Mouse (Mus musculus): ENCODE results near the gene Vav1.

Vav1 gene

DNA sequence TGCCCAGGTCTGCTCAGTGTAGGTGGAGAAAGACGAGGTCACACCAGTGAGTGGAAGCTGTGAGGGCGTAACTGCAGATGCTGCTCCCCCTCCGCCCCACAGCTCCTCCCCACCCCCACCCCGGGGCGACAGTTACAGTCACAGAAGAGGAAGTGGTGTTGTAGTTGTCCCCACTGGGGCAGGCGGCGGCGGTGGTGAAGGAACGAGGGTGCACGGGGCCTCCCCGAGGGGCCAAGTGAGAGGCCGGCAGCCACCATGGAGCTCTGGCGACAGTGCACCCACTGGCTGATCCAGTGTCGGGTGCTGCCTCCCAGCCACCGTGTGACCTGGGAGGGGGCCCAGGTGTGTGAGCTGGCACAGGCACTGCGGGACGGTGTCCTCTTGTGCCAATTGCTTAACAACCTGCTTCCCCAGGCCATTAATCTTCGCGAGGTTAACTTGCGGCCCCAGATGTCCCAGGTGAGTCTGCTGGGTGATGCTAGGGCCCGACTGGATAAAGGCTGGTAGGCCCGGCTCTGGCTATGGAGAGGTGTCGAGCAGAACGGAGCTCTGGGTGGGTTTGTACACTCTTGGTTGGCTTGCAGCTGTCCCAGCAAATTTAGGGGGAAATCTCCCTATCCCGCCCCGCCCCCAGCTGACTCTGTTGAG is at the start of gene Vav1:
Gene Vav1 (plus strand): TSS at position 158 of the 648 bp plus-strand sequence.
- DNase-seq (ENCODE audit: low read depth, low spot score) = no peak

DNA sequence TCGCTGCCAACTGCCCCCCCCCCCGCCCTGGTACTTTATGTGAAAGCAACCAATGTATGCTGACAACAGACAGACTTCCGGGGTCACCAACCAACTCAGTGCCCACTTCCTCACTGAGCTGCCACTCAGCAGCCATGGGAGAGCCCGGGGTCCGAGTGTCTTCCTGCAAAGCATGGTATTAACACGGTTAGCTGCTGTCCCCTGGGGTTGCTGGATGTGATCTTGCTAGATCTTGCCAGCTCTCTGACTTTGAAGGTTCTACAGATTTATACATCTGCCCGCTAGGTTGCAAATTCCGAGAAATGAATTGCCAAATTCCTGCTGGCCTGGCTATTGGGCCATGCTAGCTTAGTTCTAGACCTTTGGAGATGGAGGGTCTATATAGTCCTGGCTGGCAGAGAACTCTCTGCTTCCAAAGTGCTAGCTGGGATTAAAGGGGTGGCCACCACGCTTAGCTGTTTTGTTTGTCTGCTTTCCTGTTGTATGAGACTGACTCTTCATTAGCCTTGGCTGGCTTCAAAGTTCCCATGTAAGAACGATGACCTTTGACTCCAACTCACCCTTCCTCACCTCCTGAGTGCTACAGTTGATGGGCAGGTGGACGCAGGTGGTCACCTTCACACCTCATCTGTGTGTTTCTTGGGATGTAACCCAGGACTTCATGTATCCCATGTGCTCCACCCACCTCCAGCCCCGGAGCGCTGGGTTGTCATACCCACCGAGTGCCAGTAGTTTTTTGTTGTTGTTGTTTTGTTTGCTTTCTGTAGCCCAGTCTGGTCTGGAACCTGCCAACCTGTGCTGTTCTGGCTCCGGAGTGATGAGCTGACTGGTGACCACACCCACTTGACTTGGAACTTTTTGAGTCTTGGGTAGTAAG is 48.8 kb upstream of the Vav1 start:
- no peak for DNase-seq (ENCODE audit: low read depth, low spot score)

DNA sequence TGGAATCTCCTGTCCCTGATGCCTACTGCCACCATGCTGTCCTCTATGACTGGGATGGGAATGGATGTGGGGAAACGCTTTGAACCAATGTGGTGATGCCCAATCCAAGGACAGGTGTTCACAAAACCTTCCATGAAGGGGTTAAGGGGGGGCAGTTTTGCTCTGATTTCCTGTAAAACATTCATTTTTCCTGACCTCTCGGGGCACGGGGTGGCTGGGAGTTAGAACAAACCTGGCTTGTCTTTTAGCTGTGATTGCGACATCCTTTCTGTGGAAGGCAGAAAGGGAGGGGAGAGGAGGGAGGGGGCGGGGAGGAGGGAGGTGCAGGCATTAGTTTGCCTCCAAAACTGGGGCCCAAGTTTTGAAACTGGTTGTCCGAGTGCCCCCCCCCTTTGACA is 48.2 kb upstream of the Vav1 start:
- DNase-seq (ENCODE audit: low read depth, low spot score) = no peak

DNA sequence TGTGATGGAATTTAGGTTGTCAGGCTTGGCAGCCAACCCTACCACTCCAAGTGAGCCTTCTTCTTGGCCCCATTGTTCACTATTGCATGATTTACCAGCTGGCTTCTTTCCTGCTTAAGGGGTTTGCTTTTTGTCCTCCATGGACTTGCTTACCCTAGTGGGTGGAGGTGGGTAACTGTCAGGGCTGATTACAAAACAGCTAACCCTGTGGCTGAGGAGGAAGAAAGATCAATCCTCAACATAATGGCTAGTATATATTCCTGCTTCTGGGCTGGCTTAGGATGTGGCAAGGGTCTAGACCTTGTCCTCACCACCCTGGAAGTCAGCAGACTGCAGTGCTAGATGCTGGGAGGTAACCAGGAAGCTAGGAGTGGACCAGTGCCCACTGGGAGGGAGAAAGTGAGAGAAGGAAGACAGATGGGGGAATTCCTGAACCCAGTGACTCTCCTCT is 47.6 kb upstream of the Vav1 start:
- DNase-seq (ENCODE audit: low read depth, low spot score) = no peak

DNA sequence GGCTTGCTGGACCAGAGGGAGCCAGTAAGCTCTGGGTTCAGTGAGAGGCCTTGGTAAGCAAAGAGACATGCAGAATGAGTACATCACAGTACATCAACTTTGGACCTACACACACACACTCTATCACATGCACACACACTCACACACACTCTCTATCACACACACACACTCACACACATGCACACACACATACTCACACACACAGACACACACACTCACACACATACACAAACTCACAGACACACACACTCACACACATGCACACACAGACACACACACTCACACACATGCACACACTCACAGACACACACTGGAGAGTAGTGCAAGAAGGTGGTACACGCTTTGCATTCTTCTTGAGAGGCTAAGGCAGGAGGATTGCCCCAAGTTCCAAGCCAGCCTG is 46.7 kb upstream of the Vav1 start:
- DNase-seq (ENCODE audit: low read depth, low spot score) = no peak

DNA sequence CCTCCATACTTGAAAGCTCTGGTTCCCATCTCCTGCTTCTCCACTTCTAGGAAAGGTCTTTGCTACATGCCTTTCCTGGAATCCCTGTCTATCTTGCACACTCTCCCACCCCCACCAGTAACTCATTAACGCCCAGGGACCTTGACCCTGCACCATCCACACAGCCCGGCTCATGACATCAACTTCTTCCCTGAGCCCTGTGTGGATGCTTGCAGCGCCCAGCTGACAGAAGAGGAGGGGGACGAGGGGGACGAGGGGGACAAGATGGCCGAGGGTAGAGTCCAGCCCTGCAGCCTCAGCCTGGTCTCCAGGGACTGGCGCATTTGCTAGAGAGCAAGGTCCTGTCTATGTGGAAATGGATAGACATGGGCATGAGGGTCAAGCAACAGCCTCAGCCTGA is 45.9 kb upstream of the Vav1 start:
- DNase-seq (ENCODE audit: low read depth, low spot score) = no peak

DNA sequence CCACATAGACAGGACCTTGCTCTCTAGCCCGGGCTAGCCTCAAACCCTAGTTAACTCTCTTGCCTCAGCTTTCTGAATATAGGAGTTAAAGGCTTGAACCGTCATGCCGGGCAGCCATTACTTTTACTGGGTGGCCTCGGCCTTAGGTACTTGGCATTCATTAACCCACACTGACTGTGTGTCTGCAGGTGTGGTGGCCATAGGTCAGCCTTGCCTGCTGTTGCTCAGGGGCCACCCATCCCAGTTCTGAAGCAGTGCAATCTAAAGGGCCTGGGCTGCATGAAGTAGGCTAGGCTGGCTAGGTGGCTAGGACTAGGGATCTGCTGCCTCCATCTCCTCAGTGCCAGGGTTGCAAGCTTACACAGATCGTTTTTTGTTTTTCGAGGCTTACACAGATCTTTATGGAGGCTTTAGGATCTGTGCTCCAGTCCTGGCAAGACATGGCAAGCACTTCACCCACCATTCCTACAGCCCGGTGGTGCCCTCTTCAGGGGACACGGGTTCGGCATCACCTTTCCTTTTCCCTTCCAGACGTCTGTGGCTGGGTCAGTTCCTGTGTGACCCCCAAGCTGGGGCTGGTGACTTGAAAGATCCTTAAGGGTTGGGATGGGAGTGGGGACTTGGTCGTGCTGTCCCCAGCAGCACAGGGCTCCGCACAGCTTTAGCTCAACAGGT is 44.5 kb upstream of the Vav1 start:
- no peak for DNase-seq (ENCODE audit: low read depth, low spot score)

DNA sequence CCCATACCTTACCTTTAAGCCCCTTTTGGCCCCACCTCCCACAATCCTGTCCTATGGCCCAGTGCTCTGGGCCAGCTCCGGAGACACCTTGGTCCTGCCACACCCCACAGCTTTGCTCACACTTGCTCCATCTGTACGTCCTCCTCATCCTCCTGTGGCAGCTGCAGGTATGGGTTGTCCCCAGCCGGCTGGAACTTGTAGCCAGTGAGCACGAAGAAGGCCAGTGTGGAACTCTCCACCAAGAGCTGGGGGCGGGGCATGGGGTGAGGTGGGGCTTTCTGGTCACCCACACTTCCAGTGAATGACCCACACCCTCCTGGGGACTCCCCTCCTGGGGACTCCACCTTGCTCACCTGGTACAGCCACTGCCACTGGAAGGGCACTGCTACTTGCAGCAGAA is 43.1 kb upstream of the Vav1 start:
- DNase-seq (ENCODE audit: low read depth, low spot score) = no peak

DNA sequence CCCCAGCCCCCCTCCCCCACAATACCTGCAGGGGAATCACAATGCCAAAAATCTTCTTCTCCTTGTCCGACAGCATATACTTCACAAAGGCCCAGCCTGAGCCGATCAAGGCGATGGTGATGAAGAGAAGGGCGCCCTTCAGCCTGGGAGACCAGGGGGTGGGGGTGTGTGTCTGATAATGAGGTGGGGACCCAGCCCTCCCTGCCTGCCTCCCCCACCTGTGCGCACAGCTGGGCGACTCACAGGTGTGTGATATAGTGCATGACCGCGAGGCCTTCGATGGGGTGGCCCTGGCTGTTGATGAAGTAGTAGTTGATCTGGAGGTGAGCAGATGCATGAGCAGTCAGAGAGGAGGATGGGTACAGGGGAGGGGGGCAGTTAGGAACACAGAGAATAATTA is 41.7 kb upstream of the Vav1 start:
- no peak for DNase-seq (ENCODE audit: low read depth, low spot score)

DNA sequence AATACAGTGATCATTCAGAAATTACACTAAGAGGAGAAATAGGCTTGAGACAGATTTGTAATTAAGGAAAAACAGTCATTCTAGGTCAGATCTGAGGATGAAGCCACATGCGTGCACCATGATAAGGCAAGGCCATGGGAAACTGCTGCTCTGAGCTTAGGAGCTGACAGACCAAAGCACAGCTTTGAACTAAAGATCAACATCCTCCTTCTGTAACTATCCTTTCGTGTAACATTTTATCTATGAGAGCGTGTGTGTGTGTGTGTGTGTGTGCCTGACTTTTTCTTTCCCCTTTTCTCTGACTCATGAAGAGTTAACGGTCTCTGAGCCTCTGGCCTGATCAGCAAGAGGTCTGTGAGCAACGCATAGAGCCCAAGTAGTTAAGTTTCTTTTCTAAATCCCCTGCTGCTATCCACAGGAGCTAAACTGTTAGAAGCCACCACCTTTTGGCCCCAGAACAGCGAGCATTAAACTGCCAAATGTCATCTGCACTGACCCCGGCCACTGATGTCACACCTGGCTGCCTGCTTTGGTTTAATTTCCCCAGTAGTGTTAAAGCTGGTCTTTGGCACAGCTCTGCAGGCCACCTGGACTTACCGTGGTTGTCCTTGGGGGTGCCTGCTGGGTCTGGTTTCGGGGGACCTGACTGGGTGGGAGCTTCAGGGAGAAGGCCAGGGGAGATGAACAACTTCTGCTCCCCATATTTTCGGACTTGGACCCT is 35.1 kb upstream of the Vav1 start:
- no peak for DNase-seq (ENCODE audit: low read depth, low spot score)

DNA sequence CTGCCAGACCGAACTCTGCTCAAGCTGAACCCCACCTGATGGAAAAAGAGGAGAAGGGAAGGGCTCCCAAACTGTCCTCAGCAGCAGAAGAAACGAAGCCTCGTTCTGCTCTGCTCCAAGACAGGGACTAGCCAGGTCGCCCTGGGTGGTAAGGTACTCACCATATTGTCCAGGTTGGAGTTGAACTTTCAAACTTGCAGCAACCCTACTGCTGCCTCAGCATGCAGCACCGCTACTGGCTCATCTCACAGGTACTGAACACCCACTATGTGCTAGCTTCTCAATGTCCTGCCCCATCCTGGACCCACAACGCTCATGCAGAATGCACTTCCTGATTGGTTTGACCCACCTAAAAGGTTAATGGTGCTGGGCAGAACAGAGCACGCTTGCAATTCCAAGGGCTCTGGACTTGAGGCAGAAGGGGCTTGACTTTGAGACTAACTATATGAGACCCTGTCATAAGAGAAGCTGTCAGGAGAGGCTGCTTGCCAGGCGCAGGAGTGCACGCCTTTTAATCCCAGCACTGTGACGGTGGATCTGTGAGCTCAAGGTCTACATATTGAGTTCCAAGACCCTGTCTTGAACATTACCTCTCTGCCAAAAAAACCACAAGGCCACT is 33.5 kb upstream of the Vav1 start:
- DNase-seq (ENCODE audit: low read depth, low spot score) = no peak

DNA sequence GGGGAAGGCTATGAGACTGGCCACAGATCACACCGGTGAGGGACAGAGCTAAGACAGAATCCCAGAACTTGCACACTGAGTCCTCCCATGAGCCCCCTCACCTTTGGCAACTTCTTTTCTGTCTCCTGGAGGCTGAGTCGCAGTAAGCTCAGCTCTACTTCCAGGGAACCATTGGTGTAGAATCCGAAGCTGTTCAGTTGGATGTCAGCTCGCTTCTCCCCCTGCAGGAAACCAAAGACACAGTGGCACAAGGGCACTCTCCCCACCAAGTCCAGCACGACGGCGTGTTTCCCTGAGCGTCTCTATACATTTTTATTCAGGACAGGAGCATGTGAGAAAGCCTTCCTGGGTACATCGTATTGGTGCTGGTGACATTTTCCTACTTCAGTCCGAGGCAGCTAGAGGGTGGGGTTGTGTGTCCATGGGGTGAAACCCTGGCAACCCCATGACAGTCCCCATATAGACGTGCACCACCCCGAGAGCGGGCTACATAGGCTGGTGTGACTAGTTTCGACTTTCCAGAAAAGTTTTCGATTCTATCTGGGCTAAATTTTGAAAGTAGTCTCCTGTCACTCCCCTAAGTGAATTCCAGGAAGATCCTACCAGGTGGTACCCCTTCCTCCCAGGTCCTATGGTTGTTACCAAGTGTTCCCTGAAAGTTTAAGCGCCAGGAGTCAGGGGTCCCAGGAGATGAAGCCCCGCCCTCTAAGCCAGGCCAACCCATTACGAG is 32.1 kb upstream of the Vav1 start:
- no peak for DNase-seq (ENCODE audit: low read depth, low spot score)

DNA sequence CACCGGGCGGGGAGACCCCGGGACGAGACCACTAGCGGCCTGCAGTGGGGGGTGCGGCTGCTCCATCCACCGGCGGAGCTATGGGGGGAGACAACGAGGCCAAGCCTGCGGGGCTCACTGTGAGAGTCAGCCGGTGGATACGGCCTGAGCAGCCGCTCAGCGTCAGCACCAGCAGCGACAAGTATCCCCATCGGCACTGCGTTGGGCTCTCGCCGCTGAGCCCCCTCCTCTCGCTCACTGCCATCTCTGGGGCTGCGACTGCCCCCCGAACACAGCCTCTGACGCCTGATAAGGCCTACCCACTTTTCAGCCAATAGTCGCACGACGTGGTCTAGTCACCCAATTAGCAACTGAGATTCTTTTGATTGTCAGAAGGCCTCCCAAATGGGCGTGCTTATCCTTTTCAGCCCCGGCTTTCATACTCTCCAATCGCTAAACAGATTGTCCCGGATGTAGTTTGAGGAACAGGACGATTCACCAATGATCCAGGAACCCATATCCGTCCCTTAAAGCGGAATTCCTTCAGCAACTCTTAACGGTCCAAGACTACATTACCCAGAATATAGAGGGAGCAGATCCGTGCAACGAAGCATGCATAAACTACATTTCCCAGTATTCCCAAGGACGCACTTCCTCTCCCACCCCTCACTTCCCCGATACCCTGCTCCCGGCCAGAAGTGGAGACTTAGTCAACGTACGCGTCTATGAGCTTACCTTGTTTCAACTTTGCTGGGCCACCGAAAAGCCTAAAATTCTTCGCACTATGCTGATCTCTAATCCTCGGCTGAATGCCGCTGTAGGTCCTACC is 31.3 kb upstream of the Vav1 start:
- DNase-seq (ENCODE audit: low read depth, low spot score) = peak; percentile 92

DNA sequence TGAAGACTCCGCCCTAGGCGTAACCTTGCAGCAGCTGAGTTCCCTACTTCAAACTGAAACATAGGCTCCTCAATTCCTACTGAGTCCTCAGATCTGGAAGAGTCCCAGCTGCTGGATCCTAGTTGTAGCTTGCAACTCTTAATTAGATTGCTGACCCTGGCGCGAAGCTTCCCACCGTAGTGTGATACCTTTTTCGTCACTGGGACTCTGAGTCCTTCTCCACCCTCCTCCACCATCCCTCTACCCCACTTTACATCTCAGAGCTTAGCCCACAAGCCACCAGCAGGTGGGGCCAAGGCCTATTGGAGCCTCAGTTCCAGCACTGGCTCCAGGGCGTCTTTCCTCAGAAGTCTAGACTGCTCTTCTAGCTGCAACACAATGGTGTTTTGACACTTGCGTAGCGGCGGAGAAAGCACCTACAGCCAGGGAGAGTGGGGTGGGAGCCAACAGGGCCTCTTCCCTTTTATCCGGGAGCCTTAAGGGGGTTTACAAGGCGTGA is 30.6 kb upstream of the Vav1 start, which contains the start of gene Gpr108:
Gene Gpr108 (minus strand): TSS at position 246 of the 499 bp plus-strand sequence.
- DNase-seq (ENCODE audit: low read depth, low spot score) = peak; percentile 75

DNA sequence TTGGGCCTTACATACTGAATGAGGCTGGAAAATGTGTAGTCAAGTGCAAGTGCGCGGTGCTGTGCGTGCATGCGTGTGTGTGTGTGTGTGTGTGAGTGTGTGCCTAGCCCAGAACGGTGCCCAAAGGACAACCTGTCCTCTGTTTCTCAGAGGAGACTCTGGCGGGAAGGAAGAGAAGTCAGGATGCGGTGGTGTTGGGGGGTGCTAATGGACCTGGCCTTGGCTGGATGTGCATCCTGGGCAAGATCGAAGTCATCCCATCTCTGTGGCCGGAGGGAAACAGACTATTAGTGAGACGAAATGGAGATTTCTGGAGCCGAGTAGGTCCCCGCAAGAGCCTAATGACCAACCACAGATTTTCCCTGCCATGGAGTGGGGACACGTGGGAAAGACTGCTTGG is 30.1 kb upstream of the Vav1 start:
- DNase-seq (ENCODE audit: low read depth, low spot score) = no peak

DNA sequence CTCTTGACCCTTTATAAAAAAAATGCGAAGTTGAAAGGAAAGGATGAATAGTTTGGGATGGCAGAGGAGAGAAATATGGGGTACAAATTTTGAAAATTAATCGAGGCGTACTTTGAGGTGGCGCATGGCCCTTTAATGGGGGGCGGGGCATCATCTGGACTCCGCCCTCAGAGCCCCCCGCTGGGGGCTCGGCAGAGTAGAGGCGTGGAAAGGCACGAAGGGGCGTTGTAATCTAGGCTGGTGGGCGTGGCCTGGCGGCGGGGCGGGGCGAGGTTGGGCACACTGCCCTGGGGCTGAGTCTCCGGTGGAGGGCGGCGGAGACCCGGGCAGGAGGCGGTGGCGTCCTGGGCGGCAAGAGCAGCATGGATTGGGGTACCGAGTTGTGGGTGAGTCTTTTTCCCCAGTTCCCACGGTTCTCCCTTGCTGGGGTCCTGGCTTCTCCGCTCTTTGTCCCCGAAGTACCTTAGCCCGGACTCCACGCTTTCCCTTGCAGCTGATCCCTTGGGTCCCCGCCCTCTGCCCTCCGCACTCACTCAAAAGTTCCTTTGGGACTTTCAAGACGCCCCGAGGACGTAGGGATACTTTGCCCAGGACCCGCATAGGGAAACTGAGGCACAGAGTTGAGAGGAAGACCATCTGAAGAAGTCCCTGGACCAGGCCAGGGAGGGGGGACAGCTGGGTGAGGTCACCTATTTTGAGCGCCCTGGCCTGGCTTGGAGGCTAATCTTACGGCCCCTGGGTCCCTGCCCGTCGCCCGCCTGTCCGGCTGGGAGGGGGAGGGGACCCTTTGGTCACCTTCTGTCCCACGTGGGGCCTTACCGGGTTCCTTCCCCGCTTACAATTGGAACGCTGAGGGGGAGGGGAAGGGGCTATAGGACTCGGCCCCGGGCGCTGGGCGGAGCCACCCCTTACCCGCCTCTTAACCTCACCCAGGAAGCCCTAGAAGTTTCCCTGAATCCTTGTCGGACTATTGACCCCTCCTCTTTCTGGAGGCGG is 29.4 kb upstream of the Vav1 start, which contains the start of gene Trip10:
Gene Trip10 (plus strand): TSS at position 270 of the 996 bp plus-strand sequence.
- no peak for DNase-seq (ENCODE audit: low read depth, low spot score)

DNA sequence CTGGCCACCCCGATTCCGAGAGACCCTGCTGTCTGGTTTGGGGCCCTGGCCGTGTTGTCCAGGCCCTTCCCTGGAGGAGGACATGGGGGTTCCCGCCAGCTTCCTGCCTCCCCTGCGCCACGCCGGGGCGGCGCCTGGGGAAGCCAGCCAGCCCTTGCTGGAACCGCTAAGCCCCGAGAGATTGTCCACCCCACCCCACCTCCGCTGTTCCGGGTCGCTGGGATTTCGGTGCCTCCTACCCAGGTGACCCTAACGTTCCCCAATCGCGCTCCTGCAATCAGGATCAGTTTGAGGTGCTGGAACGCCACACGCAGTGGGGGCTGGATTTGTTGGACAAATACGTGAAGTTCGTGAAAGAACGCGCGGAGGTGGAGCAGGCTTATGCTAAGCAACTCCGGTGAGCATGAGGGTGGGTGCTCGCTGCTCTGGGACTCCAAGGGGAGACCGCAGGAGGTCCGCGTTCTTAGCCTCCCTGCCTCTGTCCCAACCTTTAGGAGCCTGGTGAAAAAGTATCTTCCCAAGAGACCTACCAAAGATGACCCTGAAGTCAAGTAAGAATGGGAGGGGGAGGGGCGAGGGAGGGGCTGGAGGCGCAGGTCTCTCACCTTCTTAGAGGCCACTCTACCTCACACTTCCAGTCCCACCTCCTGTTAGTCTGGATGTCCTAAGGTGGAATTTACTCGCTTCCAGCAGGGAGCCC is 28.3 kb upstream of the Vav1 start:
- DNase-seq (ENCODE audit: low read depth, low spot score) = no peak

DNA sequence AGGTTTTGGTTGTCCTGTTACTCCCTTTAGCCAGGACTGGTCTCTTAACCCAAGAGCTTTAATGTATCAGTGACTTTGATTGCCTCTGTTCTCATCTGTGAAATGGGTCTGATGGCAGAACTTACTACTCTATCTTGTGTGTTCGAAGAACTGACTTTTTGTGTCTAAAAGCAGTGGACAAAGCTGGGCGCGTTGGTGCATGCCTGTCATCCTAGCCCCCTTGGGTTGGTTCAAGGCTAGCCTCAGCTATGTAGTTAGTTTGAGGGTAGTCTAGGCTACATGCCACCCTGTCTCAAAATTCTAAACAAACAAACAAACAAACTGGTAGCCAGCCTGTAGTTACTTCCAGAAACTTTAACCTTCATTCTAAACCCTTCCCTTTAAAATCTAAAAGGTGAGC is 27.5 kb upstream of the Vav1 start:
- no peak for DNase-seq (ENCODE audit: low read depth, low spot score)
